Mouse (Mus musculus): ENCODE measurements at regions not wholly inside any gene's neighbourhood (a gene's known extent, or its start where the extent isn't known, plus 50 kb on each side); places are given as distances from the start of the nearest gene placed in this dataset.

DNA sequence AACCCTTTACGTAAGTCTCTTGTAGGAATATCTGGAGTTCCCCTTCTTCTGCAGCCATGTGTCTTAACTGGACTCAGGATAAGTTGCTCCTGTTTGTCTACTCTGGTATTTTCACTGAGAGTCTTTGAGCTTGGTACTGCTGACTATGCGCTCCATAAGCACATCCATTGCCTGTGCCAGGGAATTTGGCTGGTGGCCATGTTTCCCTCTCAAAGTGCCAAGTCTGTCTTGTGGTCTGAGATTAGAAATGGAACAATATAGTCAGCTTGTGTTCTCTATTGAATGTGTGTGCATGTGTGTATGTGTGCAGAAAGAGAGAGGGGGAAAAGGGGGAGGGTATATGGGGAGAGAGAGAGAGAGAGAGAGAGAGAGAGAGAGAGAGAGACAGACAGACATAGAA lies 263.7 kb downstream of the Olfm4 start:
- DNase-seq: peak in 1 of 2 experiments; percentile 43

DNA sequence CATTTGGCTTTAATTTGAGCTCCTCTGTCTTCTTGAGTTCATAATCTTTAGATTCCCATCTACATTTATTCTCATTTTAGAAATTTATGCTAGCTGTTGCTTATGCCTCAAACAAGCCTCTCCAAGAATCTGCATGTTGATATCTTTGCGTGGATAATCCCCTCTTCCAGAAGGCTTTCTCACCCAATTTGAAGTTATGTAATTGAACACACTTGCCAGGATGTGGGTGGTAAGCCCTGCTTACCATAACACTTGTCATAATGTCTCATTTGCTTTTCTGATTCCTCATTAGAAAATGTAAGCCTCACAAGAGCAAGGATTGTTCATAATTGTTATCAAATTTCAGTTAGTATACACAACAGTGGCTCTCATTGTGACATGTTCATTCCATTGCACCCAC lies 266.0 kb downstream of the Olfm4 start:
- no peak for DNase-seq

DNA sequence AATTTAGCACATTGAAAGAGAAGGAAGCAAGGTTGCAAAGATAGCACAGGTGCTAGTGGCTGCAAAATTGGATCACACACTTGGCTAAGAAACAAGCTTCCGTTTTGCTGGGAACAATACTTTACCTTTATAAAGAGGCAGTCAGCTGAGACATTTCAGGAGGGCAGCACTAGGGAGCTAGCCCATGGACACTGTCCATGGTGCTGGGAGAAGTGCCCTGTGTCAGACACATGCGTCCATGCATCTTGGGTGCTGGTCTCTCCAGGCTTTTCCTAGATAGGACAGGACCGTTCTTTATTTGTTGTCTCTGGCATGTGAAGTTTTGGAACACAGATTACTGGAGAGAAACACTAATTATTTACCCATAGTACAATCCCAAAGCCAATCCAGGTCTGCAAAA lies 273.2 kb downstream of the Olfm4 start:
- peak in 1 of 2 experiments; percentile 23 for DNase-seq

DNA sequence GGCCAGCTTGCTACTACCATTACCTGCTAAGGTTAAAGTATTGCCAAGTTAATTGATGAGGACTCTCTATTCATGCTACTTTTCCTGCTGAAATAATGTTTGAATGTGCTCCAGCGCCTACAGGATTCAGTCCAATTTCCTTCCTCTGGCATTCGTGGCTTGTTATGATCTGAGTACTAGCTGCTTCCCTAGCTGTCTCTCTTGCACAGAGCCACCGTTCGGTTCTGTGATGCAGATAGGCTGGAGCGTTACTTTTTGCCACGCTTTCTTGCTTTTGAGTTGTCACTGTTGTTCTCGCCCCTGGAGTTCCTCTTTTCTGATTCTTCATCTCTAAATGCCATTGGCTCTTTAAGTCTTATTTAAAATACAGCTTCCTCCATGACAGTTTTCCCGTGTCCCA lies 279.3 kb downstream of the Olfm4 start:
- DNase-seq: no peak

DNA sequence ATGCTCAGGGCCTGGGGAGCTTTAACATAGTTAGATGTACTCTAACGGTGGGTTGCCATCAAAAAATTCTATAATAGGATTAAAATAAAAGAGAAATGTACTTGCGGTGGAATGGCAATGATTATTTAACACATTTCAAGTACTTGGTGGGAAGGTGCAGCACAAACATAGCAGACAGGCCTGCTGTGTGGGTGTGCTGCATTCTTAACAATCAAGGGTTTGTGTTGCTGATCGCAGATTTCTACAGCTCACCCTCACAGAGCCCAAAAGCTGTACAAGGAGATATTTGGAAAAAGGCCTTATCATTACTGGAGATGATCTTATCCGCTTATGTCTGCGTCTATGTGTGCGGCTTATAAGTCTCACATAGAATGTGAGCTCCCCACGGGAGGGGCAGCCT lies 281.2 kb downstream of the Olfm4 start:
- no peak for DNase-seq

GRCm38 (mm10) chr14:80269179-80269951 lies 285.5 kb downstream of the Olfm4 start:
- peak; percentile 39 to 71 for DNase-seq

DNA sequence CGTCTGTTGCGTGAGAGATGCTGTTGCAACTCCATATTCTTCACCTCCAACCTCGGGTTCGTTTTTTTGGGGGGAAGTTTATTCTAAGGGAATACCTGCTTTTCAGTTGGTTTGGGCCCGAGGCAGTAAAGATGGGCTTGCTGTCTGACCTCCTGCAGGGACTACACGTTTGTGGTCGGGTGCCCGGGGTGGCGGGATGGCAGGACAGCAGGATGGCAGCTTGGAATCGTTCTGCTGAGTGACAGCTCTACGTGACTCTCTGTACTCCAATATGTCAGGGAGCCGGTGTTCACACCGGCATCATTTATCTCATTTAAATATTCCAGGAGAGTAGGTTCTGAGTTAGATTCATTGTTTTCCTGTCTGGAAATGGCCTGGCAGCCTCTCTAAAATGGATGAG lies 286.2 kb downstream of the Olfm4 start:
- no peak for DNase-seq

DNA sequence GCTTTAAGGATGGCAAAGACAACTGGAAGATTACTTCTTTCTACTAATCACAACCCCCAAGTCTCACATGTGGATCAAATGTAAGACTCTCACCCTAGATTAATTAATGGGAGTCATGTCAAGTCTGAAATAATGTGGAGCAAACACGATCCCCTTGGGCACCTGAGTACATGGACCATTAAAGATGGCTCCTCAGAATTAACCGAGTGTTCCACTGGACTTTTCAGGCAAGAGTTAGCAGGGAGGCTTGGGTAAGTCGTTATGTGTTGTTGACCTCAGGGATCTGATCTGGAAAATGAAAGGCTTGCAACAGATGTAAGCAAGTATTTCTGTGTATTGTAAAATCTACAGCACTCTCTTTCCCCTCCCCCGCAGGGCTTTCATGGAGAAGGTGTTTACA lies 296.3 kb downstream of the Olfm4 start:
- no peak for DNase-seq

GRCm38 (mm10) chr14:80283726-80284125 lies 299.8 kb downstream of the Olfm4 start:
- no peak for DNase-seq

DNA sequence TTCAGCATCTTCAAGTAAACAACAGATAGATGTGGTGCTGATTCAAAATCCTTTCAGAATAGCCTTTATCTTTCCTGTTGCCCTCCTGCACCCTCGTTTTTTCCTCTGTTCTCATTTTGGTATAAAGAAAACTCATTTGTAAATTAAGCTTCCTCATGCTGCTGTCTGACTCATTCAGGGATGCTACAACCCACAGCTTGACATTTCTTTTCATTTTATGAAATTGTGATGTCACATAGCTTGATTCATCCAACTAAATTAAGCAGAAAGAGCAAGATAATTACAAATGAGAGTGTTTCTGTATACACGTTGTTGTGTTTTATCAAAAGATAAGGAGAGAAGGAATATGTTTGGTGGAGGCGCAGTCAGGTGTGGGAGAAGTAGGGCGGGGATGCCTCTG lies 307.5 kb downstream of the Olfm4 start:
- DNase-seq: no peak

DNA sequence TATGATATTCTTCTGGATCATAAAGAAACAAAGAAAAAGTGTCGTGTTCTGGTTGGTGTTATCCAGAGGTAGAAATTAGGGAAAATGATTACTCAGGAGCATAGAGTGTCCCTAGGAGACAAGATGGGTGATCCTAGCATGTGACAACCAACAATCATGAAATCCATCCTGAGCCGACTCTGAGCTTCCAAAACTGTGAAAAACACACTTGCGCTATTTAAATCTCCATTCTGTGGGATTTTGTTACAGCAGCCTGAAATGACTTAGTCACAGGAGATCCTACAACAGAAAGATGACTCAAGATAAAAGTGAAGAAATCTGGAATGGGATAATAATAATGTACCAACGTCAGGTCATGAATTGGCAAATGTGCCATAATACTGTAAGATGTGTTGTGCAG lies 309.5 kb downstream of the Olfm4 start:
- DNase-seq: no peak

DNA sequence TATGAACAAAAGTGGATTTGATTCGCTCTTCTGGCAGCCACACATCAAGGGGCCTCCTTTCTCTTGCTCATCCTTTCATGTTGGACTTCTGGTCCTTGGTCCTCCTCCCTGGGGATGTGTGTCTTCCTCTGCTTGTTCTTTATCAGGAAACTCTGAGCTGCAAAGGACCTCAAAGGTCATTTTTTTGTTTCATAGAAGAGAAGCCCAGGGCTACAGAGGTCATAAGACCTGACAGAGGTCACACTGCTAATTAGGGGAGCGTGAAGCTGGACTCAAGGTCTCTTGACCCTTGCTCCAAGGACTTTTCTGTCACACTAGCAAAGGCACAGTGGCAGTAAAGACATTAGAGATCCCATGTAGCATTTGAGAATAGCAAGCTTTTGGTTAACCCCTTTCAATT lies 345.8 kb downstream of the Olfm4 start:
- DNase-seq: no peak

DNA sequence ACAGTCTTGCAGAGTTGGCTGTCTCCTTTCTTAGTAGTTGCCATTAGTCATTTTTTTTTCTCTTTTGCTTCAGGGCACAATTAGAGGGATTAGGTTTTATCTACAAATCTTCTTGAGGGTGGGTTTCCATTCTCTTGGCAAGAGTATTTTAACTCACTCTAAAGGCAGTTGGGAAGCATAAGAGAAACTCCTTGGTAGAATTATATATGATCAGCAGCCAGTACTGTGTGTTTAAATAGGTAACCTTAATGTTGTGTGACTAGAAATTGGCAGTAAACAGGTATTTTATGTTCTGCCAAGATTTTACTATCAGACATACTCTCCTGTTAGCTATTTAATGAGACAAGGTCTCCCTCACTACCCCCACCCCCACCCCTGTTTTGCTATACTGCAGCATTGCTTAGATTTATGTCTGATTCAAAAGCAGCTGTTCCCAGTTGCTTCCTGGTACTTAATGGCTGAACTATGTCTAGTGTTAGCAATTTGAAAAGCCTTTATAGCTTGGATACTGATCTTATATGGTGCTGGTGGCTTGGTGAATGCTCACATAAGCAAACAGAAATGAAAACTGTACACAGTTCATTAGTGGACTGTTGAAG lies 378.2 kb downstream of the Olfm4 start:
- DNase-seq: no peak

GRCm38 (mm10) chr14:80369448-80370153 lies 385.7 kb downstream of the Olfm4 start:
- DNase-seq: no peak

- DNase-seq: no peak
Measured at GRCm38 (mm10) chr14:80374290-80374689, 390.4 kb downstream of the Olfm4 start.

DNA sequence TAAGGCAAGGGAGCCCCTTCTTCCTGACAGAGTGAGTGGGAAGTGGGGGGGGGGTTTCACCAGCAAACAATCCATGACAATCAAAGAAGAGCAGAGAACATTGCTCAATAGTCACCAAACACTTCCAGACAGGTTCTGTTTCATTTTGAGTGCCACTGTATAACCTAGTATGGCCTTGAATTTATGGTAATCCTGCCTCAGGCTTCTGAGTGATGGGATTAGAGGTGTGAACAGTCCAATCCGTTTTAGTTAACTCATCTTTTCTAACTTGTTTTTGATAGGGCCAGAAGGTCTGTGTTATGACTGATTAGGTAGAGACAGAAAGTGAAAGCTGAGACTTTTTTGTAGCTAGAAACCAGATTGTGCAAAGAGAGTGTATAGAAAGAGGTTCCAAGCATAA lies 393.2 kb downstream of the Olfm4 start:
- no peak for DNase-seq

DNA sequence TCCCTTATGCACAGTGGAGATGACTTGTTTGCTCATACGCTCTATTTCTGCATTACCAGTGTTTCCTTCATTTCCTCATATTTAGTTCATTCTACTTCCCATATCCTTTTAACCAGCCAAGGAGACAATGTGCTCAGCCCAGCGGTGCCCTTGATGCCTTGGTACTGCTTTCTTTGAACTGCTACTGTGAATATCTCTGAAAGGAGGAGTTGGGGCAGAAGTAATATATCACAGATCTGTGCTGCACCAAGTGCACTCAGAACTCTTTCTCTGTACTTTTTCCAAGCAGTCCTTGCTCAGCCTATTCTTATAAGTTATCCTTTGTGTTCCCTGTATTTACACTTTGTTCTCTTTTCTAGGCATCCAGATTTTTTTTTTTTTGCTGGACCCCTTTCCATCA lies 407.5 kb downstream of the Olfm4 start:
- no peak for DNase-seq

DNA sequence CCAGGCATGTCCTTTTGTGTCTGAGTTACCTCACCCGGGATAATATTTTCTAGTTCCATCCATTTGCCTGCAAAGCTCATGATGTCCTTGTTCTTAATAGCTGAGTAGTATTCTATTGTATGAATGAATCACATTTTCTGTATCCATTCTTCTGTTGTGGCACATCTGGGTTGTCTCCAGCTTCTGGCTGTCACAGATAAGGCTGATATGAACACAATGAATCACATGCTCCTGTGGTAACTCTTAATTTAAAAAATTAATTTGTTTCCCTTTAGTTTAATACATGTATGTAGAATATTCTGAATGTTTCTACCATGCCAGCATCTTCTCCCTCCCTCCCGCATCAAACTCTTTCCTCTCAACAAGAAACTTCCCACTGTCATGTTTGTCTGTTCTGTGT lies 424.4 kb downstream of the Olfm4 start:
- DNase-seq: no peak

DNA sequence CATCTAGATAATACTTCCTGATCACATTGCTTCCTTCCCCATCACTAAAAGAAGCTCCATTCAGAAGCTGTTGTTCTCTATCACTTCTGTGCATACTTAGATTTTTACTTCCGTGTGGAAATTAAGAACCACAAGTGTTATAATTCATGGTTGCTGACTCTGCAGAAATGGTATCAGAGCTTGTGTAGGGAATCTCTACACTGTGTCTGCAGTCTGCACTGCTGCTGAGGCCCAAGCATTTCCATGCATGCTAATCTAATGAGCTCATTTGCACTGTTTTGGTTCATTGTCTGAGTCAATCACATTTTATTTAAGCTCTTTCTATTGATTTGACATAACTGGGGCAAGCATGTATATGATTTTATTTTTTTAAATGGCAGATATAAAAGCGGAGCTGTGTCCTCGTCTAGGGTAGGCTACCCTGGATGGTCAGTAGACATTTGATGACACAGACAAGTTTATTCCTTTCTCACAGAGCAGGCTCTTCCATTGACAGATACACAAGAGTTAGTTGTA lies 435.0 kb downstream of the Olfm4 start:
- no peak for DNase-seq

- no peak for DNase-seq
Measured at GRCm38 (mm10) chr14:80443820-80444219, 459.9 kb downstream of the Olfm4 start.

DNA sequence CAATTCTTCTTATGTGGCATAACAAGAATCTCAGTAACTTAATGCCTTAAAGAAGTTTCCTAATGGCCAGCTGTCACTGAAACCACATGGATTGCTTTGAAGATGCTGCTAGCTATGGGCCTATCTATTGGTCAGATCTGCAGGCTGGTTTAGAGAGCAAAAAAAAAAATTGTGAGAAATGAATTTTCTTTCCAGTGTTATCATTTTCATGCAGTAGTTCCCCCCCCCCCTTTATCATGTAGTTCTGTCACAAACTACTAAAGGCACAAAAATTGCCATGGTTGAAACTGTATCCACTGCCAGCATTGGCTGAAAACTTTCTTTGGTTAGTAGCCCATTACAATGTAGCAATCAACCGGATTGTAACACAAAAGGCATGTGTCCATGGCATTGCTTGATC lies 487.6 kb downstream of the Olfm4 start:
- no peak for DNase-seq

GRCm38 (mm10) chr14:80479918-80480317 lies 496.0 kb downstream of the Olfm4 start:
- DNase-seq: no peak

DNA sequence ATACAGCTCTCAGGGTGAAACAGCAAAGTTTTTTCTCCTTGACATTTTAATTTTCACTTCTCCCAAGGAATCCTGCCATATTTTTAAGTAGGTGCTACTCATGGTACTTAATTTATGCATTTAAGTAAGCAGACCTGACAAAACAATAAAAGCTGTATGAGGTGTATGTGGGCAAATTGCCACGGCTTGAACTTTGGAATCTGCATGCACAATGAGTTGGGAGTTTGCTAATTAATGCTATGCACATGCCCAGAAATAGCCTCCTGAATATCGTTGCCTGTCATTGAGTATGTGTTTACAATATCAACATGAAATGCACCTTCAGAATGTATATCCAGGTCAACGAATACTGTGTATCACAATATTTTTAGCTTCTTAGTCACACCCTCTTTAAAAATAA lies 498.9 kb downstream of the Olfm4 start:
- no peak for DNase-seq

- DNase-seq: no peak
Measured at GRCm38 (mm10) chr14:80484256-80484655, 500.4 kb downstream of the Olfm4 start.

All from kidney, postnatal 25 days (tissue).